Mouse (Mus musculus) liver, adult 2 months (tissue): ENCODE measurements around the gene Borcs6. TPM values are rescaled to one million over a fixed set of nuclear protein-coding genes. Genes with fewer than 3 reads are reported as not detected.

Experiments
- DNase-seq: peaks from one replicate; pipeline ENCODE4 v3.0.0-alpha.2; 2011; ENCODE audit warnings: low read depth, low spot score; ENCODE audit errors: extremely low read depth
- H3K27ac ChIP-seq: fragments of 200-500 bp; replicated peaks from 2 replicates; pipeline ENCODE4 v1.5.1; 2012; ENCODE audit warnings: low read depth, mild to moderate bottlenecking, control low read depth, inconsistent platforms, low read length; ENCODE audit not compliant: insufficient read depth
- H3K27me3 ChIP-seq: fragments of 200-500 bp; 2 replicates; pipeline ENCODE4 v1.6.1; 2012; ENCODE audit warnings: mild to moderate bottlenecking, moderate library complexity, low read length, inconsistent platforms; ENCODE audit not compliant: control insufficient read depth, insufficient read depth
- H3K36me3 ChIP-seq: fragments of 200-500 bp; 2 replicates; pipeline ENCODE4 v1.6.1; 2012; ENCODE audit warnings: low read length, inconsistent platforms; ENCODE audit not compliant: control insufficient read depth, insufficient read depth
- H3K4me1 ChIP-seq: fragments of 200-500 bp; 2 replicates; pipeline ENCODE4 v1.6.1; 2011; ENCODE audit warnings: low read length; ENCODE audit not compliant: control insufficient read depth, insufficient read depth
- H3K4me3 ChIP-seq: fragments of 200-500 bp; 2 replicates; pipeline ENCODE4 v1.5.1; 2011; ENCODE audit warnings: low read depth, mild to moderate bottlenecking, control low read depth, low read length, moderate library complexity; ENCODE audit not compliant: insufficient read depth
- H3K79me2 ChIP-seq: fragments of 200-500 bp; 2 replicates; pipeline ENCODE4 v1.6.1; 2012; ENCODE audit warnings: inconsistent platforms, mild to moderate bottlenecking, low read length, moderate library complexity; ENCODE audit not compliant: control insufficient read depth, insufficient read depth
- H3K9ac ChIP-seq: fragments of 200-500 bp; 2 replicates; pipeline ENCODE4 v1.6.1; 2012; ENCODE audit warnings: low read depth, mild to moderate bottlenecking, control low read depth, inconsistent platforms, low read length
- CTCF ChIP-seq: fragments of 200-500 bp; IDR thresholded peaks from 2 replicates; pipeline ENCODE4 v1.5.1; 2011; ENCODE audit warnings: low read depth, low read length, control low read depth
- POLR2A ChIP-seq: fragments of 200-500 bp; IDR thresholded peaks from 2 replicates; pipeline ENCODE4 v1.6.1; 2011; ENCODE audit warnings: low read length, control low read depth; ENCODE audit not compliant: insufficient read depth; ENCODE audit errors: extremely low read depth
- WGBS: fragments of 180-500 bp; shearing (Covaris S2); methylation state at CpG from one replicate; pipeline ENCODE4 v1.1.7; 2018; 5-methylcytosine and 5-hydroxymethylcytosine counted together
- polyA plus RNA-seq: library from polyadenylated mRNA; depleted of rRNA; stranded (reverse); fragments of >200 nt; gene quantifications from 2 replicates; pipeline ENCODE4 v1.2.3, GENCODE M21; 2012
- total RNA-seq: library from RNA; depleted of rRNA; stranded (reverse); fragments of >200 nt; gene quantifications from 2 replicates; pipeline ENCODE4 v1.2.3, GENCODE M21; 2014

The Borcs6 gene
- total and polyA plus RNA-seq, 2 experiments: 6.5 to 11.2 TPM

- Histone ChIP-seq H3K36me3 (no peaks in the 10 kb centered on the region), H3K79me2 (no peaks in the 10 kb centered on the region), H3K9ac (peak within 1 kb of the TSS; percentile 50), H3K27me3 (no peaks in the 10 kb centered on the region), H3K4me3 (peak within 1 kb of the TSS; percentile 72), H3K27ac (no peak within 1 kb of the TSS), H3K4me1 (peaks cover 2% of the 10 kb centered on the region)
- DNase-seq: peak; percentile 75
- TF ChIP-seq CTCF: no peak
- TF ChIP-seq POLR2A: no peak
- WGBS: under 1% methylated on average over 54 of the region's 54 CpGs
Measured at GRCm38 (mm10) chr11:69045531-69046394, 13.8 kb upstream of the Borcs6 start, which contains the start of gene Aurkb. Gene Aurkb, plus strand, starts transcription at chr11:69045647.

DNA sequence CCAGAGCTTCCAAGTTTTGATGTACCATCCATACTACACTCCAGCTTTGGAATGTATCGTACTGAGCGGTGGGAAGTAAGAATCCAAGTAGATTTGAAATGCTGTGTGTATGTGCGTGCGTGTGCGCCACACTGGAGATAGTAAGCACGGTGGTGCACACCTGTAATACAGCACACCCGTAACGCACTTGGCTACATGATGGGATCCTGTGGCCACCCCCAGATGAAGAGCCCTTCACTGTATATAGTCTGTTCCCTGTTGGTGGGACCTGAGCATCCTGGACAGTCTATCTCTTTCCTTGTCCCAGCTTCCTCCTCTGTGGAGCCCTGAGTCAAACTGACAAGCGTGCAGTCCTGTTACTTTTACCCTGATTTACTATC, 13.1 kb upstream of the Borcs6 start:
- no peak for TF ChIP-seq CTCF
- TF ChIP-seq POLR2A: no peak
- no peaks in the 10 kb centered on the region for H3K79me2 ChIP-seq
- no peak overlapping the region for H3K4me3 ChIP-seq
- DNase-seq: no peak
- H3K36me3 ChIP-seq: no peaks in the 10 kb centered on the region
- WGBS: 18% methylated on average over 9 of the region's 9 CpGs
- H3K27ac ChIP-seq: no peak overlapping the region
- peaks cover 2% of the 10 kb centered on the region for H3K4me1 ChIP-seq
- no peak overlapping the region for H3K9ac ChIP-seq
- H3K27me3 ChIP-seq: no peaks in the 10 kb centered on the region

DNA sequence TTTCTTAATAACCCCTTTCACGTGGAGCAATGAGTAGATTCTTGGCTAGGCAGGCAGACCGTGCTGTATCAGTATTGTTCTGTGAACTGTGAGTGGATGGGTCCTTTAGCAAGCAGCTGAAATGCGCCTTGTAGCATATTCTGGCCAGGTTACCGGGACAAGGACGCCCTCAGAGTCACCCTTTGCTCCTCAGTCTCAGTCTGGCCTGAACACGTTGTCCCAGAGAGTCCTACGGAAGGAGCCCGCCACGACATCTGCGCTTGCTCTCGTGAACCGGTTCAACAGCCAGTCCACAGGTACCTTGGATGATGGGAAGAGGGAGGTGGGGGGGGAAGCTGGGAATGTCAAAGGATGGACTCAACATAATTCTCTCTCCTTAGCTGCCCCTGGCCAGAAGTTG, 11.9 kb upstream of the Borcs6 start:
- WGBS: 92% methylated on average over 12 of the region's 12 CpGs
- Histone ChIP-seq H3K36me3 (no peaks in the 10 kb centered on the region), H3K4me3 (no peak overlapping the region)

DNA sequence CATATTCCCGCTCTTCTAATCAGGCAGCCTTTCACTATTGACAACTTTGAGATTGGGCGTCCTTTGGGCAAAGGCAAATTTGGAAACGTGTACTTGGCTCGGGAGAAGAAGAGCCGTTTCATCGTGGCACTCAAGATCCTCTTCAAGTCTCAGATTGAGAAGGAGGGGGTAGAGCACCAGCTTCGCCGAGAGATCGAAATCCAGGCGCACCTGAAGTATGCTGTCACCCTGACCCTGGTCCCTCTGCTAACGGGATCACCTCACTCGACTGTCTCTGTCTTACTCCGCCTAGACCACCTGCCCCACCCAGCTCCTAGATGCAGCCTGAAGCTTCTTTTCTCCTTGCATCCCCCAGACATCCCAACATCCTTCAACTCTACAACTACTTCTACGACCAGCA, 11.4 kb upstream of the Borcs6 start:
- H3K27ac ChIP-seq: no peak overlapping the region
- no peaks in the 10 kb centered on the region for H3K79me2 ChIP-seq
- WGBS: 95% methylated on average over 14 of the region's 14 CpGs
- no peak for TF ChIP-seq POLR2A
- no peak for TF ChIP-seq CTCF
- no peak overlapping the region for H3K9ac ChIP-seq
- H3K36me3 ChIP-seq: no peaks in the 10 kb centered on the region
- no peak for DNase-seq
- H3K4me3 ChIP-seq: no peak overlapping the region
- peaks cover 2% of the 10 kb centered on the region for H3K4me1 ChIP-seq
- no peaks in the 10 kb centered on the region for H3K27me3 ChIP-seq

More for the DNA sequence above, 11.9 kb upstream of the Borcs6 start:
- Histone ChIP-seq H3K27me3 (no peaks in the 10 kb centered on the region), H3K27ac (no peak overlapping the region), H3K79me2 (no peaks in the 10 kb centered on the region), H3K9ac (no peak overlapping the region), H3K4me1 (peaks cover 2% of the 10 kb centered on the region)
- DNase-seq: no peak
- no peak for TF ChIP-seq CTCF
- TF ChIP-seq POLR2A: no peak

- Histone ChIP-seq H3K27me3 (no peaks in the 10 kb centered on the region), H3K4me1 (peaks cover 2% of the 10 kb centered on the region), H3K27ac (no peak overlapping the region), H3K9ac (no peak overlapping the region; the same call in 1 of the 2 replicates), H3K4me3 (no peak overlapping the region), H3K79me2 (no peaks in the 10 kb centered on the region), H3K36me3 (no peaks in the 10 kb centered on the region)
- no peak for DNase-seq
- WGBS: 76% methylated on average over 8 of the region's 8 CpGs
- TF ChIP-seq CTCF: no peak
- TF ChIP-seq POLR2A: no peak
Measured at GRCm38 (mm10) chr11:69050748-69051147, 8.8 kb upstream of the Borcs6 start.

DNA sequence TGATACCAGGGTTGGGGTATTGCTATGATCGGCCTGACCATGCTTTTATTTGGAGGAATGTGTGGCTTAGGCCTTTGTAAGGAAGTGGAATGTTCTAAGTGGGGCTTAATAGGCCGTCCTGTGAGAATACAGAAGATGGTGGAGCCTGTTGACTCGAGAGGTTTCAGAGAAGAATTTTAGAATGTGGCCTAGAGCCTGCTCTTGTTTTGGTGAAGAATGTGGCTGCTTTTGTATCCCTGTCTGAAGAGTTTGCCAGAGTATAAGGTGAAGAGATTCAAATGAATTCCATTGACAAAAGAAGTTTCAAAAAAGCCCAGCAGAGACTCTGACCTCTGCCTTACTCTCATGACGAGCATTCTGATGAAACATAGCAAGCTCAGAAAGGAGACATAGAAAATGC, 7.7 kb upstream of the Borcs6 start:
- H3K4me1 ChIP-seq: no peaks in the 10 kb centered on the region; the same call in 1 of the 2 replicates
- no peak for TF ChIP-seq CTCF
- no peak for TF ChIP-seq POLR2A
- H3K36me3 ChIP-seq: no peaks in the 10 kb centered on the region
- no peaks in the 10 kb centered on the region for H3K27me3 ChIP-seq
- no peaks in the 10 kb centered on the region for H3K79me2 ChIP-seq
- H3K9ac ChIP-seq: no peak overlapping the region
- WGBS: 91% methylated on average over 4 of the region's 4 CpGs
- DNase-seq: no peak
- no peak overlapping the region for H3K4me3 ChIP-seq
- H3K27ac ChIP-seq: no peak overlapping the region
